Mouse (Mus musculus) limb, embryonic 15.5 days (tissue): ENCODE measurements around the gene Pou2f3. TPM values are rescaled to one million over a fixed set of nuclear protein-coding genes. Genes with fewer than 3 reads are reported as not detected.

Experiments
- ATAC-seq: fragments of 200-750 bp; cut with Nextera tagmentation; 2 replicates; pipeline ENCODE4 v1.8.0; 2017; ENCODE audit warnings: low read depth, moderate TSS enrichment; ENCODE audit not compliant: insufficient number of reproducible peaks, low FRiP score, low TSS enrichment
- H3K27ac ChIP-seq: fragments of 300-500 bp; sonication (generic); 2 replicates; pipeline ENCODE4 v1.5.1; 2015; ENCODE audit warnings: moderate library complexity, mild to moderate bottlenecking, inconsistent platforms
- H3K27me3 ChIP-seq: fragments of 300-500 bp; sonication (generic); 2 replicates; pipeline ENCODE4 v1.6.1; 2015; ENCODE audit warnings: inconsistent platforms
- H3K36me3 ChIP-seq: fragments of 300-500 bp; sonication (generic); 2 replicates; pipeline ENCODE4 v1.6.1; 2015; ENCODE audit warnings: inconsistent platforms
- H3K4me1 ChIP-seq: fragments of 300-500 bp; sonication (generic); 2 replicates; pipeline ENCODE4 v1.6.1; 2015; ENCODE audit warnings: inconsistent platforms
- H3K4me2 ChIP-seq: fragments of 300-500 bp; sonication (generic); 2 replicates; pipeline ENCODE4 v1.6.1; 2015; ENCODE audit warnings: mild to moderate bottlenecking, inconsistent platforms
- H3K4me3 ChIP-seq: fragments of 300-500 bp; sonication (generic); 2 replicates; pipeline ENCODE4 v1.5.1; 2015; ENCODE audit warnings: mild to moderate bottlenecking, inconsistent platforms
- H3K9ac ChIP-seq: fragments of 300-500 bp; sonication (generic); 2 replicates; pipeline ENCODE4 v1.6.1; 2015; ENCODE audit warnings: inconsistent platforms
- H3K9me3 ChIP-seq: fragments of 300-500 bp; sonication (generic); 2 replicates; pipeline ENCODE4 v1.6.1; 2016; ENCODE audit warnings: inconsistent platforms
- WGBS: fragments of 180-500 bp; shearing (Covaris S2); methylation state at CpG from one replicate; pipeline ENCODE4 v1.1.7; 2015; 5-methylcytosine and 5-hydroxymethylcytosine counted together
- polyA plus RNA-seq: library from polyadenylated mRNA; unstranded; fragments of >200 nt; fragmentation: Nextera tagmentation; extraction: Ambion mirVana; gene quantifications from 2 replicates; pipeline ENCODE4 v1.2.1, GENCODE M21; 2015

The Pou2f3 gene
- polyA plus RNA-seq: 10.2 and 11.8 TPM in 2 replicates

GRCm38 (mm10) chr9:43210190-43210682 lies at the start of gene Pou2f3:
Gene Pou2f3, minus strand, starts transcription at chr9:43210369.
- WGBS: 8% methylated on average over 13 of the region's 13 CpGs
- Histone ChIP-seq H3K9me3 (no peaks in the 10 kb centered on the region), H3K4me2 (peak within 1 kb of the TSS; percentile 22), H3K27me3 (peaks cover 15% of the 10 kb centered on the region), H3K4me3 (no peak within 1 kb of the TSS), H3K27ac (peak within 1 kb of the TSS; percentile 48), H3K9ac (no peak within 1 kb of the TSS), H3K36me3 (no peaks in the 10 kb centered on the region), H3K4me1 (peaks cover 24% of the 10 kb centered on the region)
- ATAC-seq: 0 out of 2 replicates have a peak, but pooled peaks have one; percentile 45

GRCm38 (mm10) chr9:43253271-43253681 lies 43.1 kb upstream of the Pou2f3 start:
- Histone ChIP-seq H3K27me3 (no peaks in the 10 kb centered on the region), H3K36me3 (no peaks in the 10 kb centered on the region), H3K9me3 (no peaks in the 10 kb centered on the region), H3K4me2 (peak overlapping the region; percentile 32), H3K4me1 (peaks cover 48% of the 10 kb centered on the region), H3K27ac (peak overlapping the region; percentile 95), H3K9ac (no peak overlapping the region), H3K4me3 (no peak overlapping the region)
- peak; percentile 68 for ATAC-seq
- 15% methylated on average over 5 of the region's 5 CpGs for WGBS

- Histone ChIP-seq H3K4me2 (peak overlapping the region; percentile 32), H3K9ac (no peak overlapping the region), H3K36me3 (no peaks in the 10 kb centered on the region), H3K27ac (peak overlapping the region; percentile 95), H3K4me1 (peaks cover 47% of the 10 kb centered on the region), H3K4me3 (no peak overlapping the region), H3K9me3 (no peaks in the 10 kb centered on the region), H3K27me3 (no peaks in the 10 kb centered on the region)
- 15% methylated on average over 3 of the region's 3 CpGs for WGBS
- peak; percentile 74 for ATAC-seq
Measured at GRCm38 (mm10) chr9:43252790-43253189, 42.6 kb upstream of the Pou2f3 start.

DNA sequence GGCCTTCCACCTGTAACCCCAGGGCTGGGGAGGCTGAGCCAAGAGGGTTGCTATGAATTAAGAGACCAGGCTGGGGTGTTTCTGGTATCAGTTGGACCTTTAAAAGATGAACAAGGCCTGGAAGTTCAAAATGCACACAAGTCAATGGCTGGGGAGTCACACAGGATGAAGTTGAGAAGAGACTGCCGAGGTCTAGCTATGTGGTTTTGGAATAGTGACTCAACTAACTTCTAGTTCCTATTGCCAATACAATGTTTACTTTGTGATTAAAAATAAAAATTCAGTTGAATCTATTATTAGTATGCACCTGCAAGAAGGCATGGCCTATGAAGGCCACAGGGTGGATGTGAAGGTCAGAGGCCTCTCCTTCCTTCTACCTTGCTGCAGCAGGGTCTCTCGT lies 41.6 kb upstream of the Pou2f3 start:
- Histone ChIP-seq H3K27me3 (no peaks in the 10 kb centered on the region), H3K27ac (peak overlapping the region; percentile 95), H3K4me3 (no peak overlapping the region), H3K4me2 (no peak overlapping the region), H3K9ac (no peak overlapping the region), H3K9me3 (no peaks in the 10 kb centered on the region), H3K36me3 (no peaks in the 10 kb centered on the region), H3K4me1 (peaks cover 43% of the 10 kb centered on the region)
- WGBS: 83% methylated on average over 2 of the region's 2 CpGs
- ATAC-seq: no peak

- H3K4me3 ChIP-seq: no peak overlapping the region
- H3K4me1 ChIP-seq: peaks cover 15% of the 10 kb centered on the region
- whole genome bisulfite sequencing: 18% methylated on average over 10 of the region's 10 CpGs
- H3K9me3 ChIP-seq: no peaks in the 10 kb centered on the region
- no peak overlapping the region for H3K27ac ChIP-seq
- H3K27me3 ChIP-seq: no peaks in the 10 kb centered on the region
- no peak for ATAC-seq
- H3K9ac ChIP-seq: no peak overlapping the region
- no peak overlapping the region for H3K4me2 ChIP-seq
- no peaks in the 10 kb centered on the region for H3K36me3 ChIP-seq
Measured at GRCm38 (mm10) chr9:43246738-43247180, 36.6 kb upstream of the Pou2f3 start.

- 80% methylated on average over 7 of the region's 7 CpGs for WGBS
- no peak overlapping the region for H3K27ac ChIP-seq
Measured at GRCm38 (mm10) chr9:43245801-43246570, 35.8 kb upstream of the Pou2f3 start.

DNA sequence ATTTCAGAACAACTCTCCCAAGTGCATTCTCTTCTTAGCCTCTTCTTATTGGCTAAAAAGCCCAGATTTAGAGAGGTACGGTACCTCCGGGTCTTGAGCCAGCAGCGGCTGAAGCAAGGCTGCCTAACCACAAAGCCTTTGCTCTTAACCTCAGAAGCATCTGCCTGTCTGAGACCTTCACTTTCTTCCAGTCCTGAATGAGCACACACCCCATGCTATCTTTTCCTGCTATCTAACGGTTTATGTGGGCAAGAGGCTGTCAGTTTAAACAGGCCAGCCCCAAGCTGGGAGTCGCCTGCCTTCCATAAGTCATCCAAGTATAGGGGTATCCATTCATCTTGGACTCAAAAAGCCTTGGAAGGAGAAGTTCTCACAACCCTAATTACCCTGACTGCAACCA lies 32.3 kb upstream of the Pou2f3 start:
- no peaks in the 10 kb centered on the region for H3K36me3 ChIP-seq
- no peak for ATAC-seq
- no peak overlapping the region for H3K27ac ChIP-seq
- H3K27me3 ChIP-seq: no peaks in the 10 kb centered on the region
- H3K4me2 ChIP-seq: no peak overlapping the region
- no peak overlapping the region for H3K9ac ChIP-seq
- no peak overlapping the region for H3K4me3 ChIP-seq
- H3K4me1 ChIP-seq: peaks cover 33% of the 10 kb centered on the region
- no peaks in the 10 kb centered on the region for H3K9me3 ChIP-seq
- WGBS: 71% methylated on average over 5 of the region's 5 CpGs

More at GRCm38 (mm10) chr9:43245801-43246570, 35.8 kb upstream of the Pou2f3 start:
- Histone ChIP-seq H3K4me2 (no peak overlapping the region), H3K4me3 (no peak overlapping the region), H3K36me3 (no peaks in the 10 kb centered on the region), H3K9ac (no peak overlapping the region), H3K9me3 (no peaks in the 10 kb centered on the region), H3K27me3 (no peaks in the 10 kb centered on the region), H3K4me1 (peaks cover 14% of the 10 kb centered on the region)
- ATAC-seq: no peak

GRCm38 (mm10) chr9:43241970-43242369 lies 31.8 kb upstream of the Pou2f3 start:
- Histone ChIP-seq H3K27ac (no peak overlapping the region; the same call in 1 of the 2 replicates), H3K9ac (no peak overlapping the region), H3K9me3 (no peaks in the 10 kb centered on the region), H3K4me2 (no peak overlapping the region), H3K4me3 (no peak overlapping the region), H3K27me3 (no peaks in the 10 kb centered on the region), H3K4me1 (peaks cover 37% of the 10 kb centered on the region), H3K36me3 (no peaks in the 10 kb centered on the region)
- ATAC-seq: no peak
- WGBS: 85% methylated on average over 8 of the region's 8 CpGs

GRCm38 (mm10) chr9:43241291-43241690 lies 31.1 kb upstream of the Pou2f3 start:
- ATAC-seq: no peak
- peaks cover 39% of the 10 kb centered on the region for H3K4me1 ChIP-seq
- no peak overlapping the region for H3K4me2 ChIP-seq
- no peaks in the 10 kb centered on the region for H3K36me3 ChIP-seq
- no peaks in the 10 kb centered on the region for H3K27me3 ChIP-seq
- WGBS: 29% methylated on average over 4 of the region's 4 CpGs
- no peaks in the 10 kb centered on the region for H3K9me3 ChIP-seq
- H3K27ac ChIP-seq: peak overlapping the region; percentile 17; the same call in 1 of the 2 replicates
- no peak overlapping the region for H3K9ac ChIP-seq
- H3K4me3 ChIP-seq: no peak overlapping the region

DNA sequence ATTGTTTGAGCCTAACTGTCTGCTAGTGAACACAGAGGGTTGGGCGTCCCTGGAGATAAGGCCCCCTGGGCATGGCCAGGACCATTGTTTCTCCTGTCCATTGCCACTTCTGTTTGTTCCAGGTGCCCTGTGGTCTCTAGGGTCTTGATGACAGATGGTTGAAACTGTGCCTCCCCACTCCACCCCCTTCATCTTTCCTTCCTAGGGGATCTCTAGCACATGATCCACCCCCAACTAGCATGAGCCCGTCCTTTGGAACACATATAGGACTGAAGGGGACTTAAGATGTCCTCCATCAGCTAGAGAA lies 30.4 kb upstream of the Pou2f3 start:
- Histone ChIP-seq H3K4me2 (peak overlapping the region; percentile 71), H3K4me1 (peaks cover 40% of the 10 kb centered on the region), H3K27me3 (no peaks in the 10 kb centered on the region), H3K36me3 (peaks cover 7% of the 10 kb centered on the region; the same call in 1 of the 2 replicates), H3K9me3 (no peaks in the 10 kb centered on the region), H3K9ac (no peak overlapping the region), H3K4me3 (peak overlapping the region; percentile 98; the same call in 1 of the 2 replicates), H3K27ac (peak overlapping the region; percentile 95)
- no peak for ATAC-seq
- WGBS: 42% methylated on average over 2 of the region's 2 CpGs

- peak within 1 kb of the TSS; percentile 98 for H3K4me3 ChIP-seq
- H3K27me3 ChIP-seq: no peaks in the 10 kb centered on the region
- peaks cover 40% of the 10 kb centered on the region for H3K4me1 ChIP-seq
- peak within 1 kb of the TSS; percentile 71 for H3K4me2 ChIP-seq
- 2% methylated on average over 44 of the region's 44 CpGs for WGBS
- peak within 1 kb of the TSS; percentile 95 for H3K27ac ChIP-seq
- no peaks in the 10 kb centered on the region for H3K9me3 ChIP-seq
- ATAC-seq: peak; percentile 92
- peaks cover 13% of the 10 kb centered on the region; the same call in 1 of the 2 replicates for H3K36me3 ChIP-seq
- peak within 1 kb of the TSS; percentile 74 for H3K9ac ChIP-seq
Measured at GRCm38 (mm10) chr9:43239712-43240593, 29.8 kb upstream of the Pou2f3 start, which contains the start of gene Oaf. Gene Oaf, minus strand, starts transcription at chr9:43239911.
